ENCODE assay signal across 12 mouse cellular contexts in the genomic region with DNA sequence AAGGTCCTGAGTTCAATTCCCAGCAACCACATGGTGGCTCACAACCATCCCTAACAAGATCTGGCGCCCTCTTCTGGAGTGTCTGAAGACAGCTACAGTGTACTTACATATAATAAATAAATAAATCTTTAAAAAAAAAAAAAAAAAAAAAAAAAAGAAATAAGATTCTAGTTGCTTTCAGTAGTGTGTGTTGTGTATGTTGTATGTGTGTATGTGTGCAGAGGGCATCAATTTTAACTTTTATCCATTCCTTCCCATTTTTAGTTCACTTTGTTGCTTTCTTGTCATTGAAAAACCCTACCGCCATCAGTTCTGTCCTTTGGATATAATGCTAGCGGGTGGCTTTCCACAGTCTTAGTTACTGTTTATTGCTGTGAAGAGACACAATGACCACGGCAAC. TPM values are rescaled to one million over a fixed set of nuclear protein-coding genes. Genes with fewer than 3 reads are reported as not detected.
DNase-seq lines count a peak whose midpoint lies in the region; ATAC-seq and TF ChIP-seq lines count a peak whose summit lies in the region.
"Not testable (repeated sequence)": the region's sequence is repeated elsewhere in the genome, so short reads cannot be mapped to it uniquely, and the experiment has no call there.
"Had no signal": no experiment of that assay in that cellular context is flagged by ENCODE, and none has a peak within 500 bp of the region (broad histone marks: within the 10 kb centered on the region; RNA-seq: fewer than 3 reads in every experiment).

No protein-coding gene starts in this region.

- intact Hi-C loops in heart, adult 2 months (cut with DNase I): not testable (repeated sequence)

- H3K27me3 ChIP-seq in MEL (ENCODE audit: control insufficient read depth in 1 of 2, insufficient read depth in 2 of 2, low read length in 2 of 2); heart, adult 2 months (ENCODE audit: control insufficient read depth, insufficient read depth, low read length); kidney, postnatal 0 days (ENCODE audit: insufficient read depth, low read length): not testable (repeated sequence)

- not testable (repeated sequence) for TF ChIP-seq CTCF in MEL (IDR thresholded peaks at IDR 0.05 in 2 of 3, conservative IDR thresholded peaks at IDR 0.05 in 1 of 3; ENCODE audit: control insufficient read depth in 1 of 3, insufficient read depth in 1 of 3, low read depth in 2 of 3, low read length in 3 of 3, poor library complexity in 1 of 3, severe bottlenecking in 1 of 3)
- TF ChIP-seq CTCF in heart, adult 2 months (IDR thresholded peaks at IDR 0.05): 0 out of 2 replicates have a peak, but pooled peaks have one; percentile 4
- TF ChIP-seq CTCF in kidney, postnatal 0 days (IDR thresholded peaks at IDR 0.05; ENCODE audit: low read depth): 0 out of 2 replicates have a peak, but pooled peaks have one; percentile 12
- TF ChIP-seq CTCF in layer of hippocampus, adult 2 months (conservative IDR thresholded peaks at IDR 0.05): peak; percentile 18

- not testable (repeated sequence) for H3K9ac ChIP-seq in ES-E14 (ENCODE audit: insufficient read depth, low read depth, low read length, poor library complexity, severe bottlenecking); MEL (ENCODE audit: control insufficient read depth, low read depth, low read length, poor library complexity, severe bottlenecking); heart, adult 2 months (ENCODE audit: low read depth, low read length); kidney, postnatal 0 days (ENCODE audit: low read depth, low read length)

- H3K36me3 ChIP-seq in ES-E14 (ENCODE audit: control insufficient read depth, insufficient read depth, low read length, poor library complexity, severe bottlenecking); MEL (ENCODE audit: control insufficient read depth in 1 of 2, insufficient read depth in 2 of 2, low read length in 2 of 2); heart, adult 2 months (ENCODE audit: control insufficient read depth, insufficient read depth, low read length); kidney, postnatal 0 days (ENCODE audit: insufficient read depth, low read length): not testable (repeated sequence)

- H3K9me3 ChIP-seq in ES-E14 (ENCODE audit: control insufficient read depth, insufficient read depth, low read depth, low read length); MEL (replicated peaks; ENCODE audit: insufficient read depth, low read length); kidney, postnatal 0 days (replicated peaks; ENCODE audit: low read length): not testable (repeated sequence)

- peaks cover 5 to 39% of the 10 kb centered on the region in 2 experiments for H3K4me1 ChIP-seq in ES-E14 (ENCODE audit: control insufficient read depth in 2 of 2, insufficient read depth in 2 of 2, low read length in 2 of 2, poor library complexity in 1 of 2)
- H3K4me1 ChIP-seq in MEL (ENCODE audit: control insufficient read depth in 1 of 2, insufficient read depth in 2 of 2, low read length in 2 of 2): not testable (repeated sequence)
- peaks cover 25% of the 10 kb centered on the region for H3K4me1 ChIP-seq in heart, adult 2 months (ENCODE audit: control insufficient read depth, insufficient read depth, low read length)
- H3K4me1 ChIP-seq in kidney, postnatal 0 days (replicated peaks; ENCODE audit: insufficient read depth, low read length): peaks cover 38% of the 10 kb centered on the region

- in situ Hi-C loops in ES-E14 (cut with MboI; ENCODE audit: low sequenced_read_pairs in 2 of 2, unreplicated experiment in 2 of 2): not testable (repeated sequence)

- H3K79me2 ChIP-seq in MEL (ENCODE audit: control insufficient read depth, insufficient read depth, low read length, poor library complexity); heart, adult 2 months (replicated peaks; ENCODE audit: control insufficient read depth, insufficient read depth, low read length): not testable (repeated sequence)

- not testable (repeated sequence) for TF ChIP-seq RAD21 in MEL (IDR thresholded peaks at IDR 0.05; ENCODE audit: low read depth, low read length)

- not testable (repeated sequence) for DNase-seq in ES-E14 (ENCODE audit: low read depth, low spot score); MEL (ENCODE audit: low read depth, low spot score); heart, adult 2 months; kidney, postnatal 0 days (ENCODE audit: low spot score); layer of hippocampus, adult 2 months (ENCODE audit: low spot score in 2 of 2)

- TF ChIP-seq EP300 in MEL (IDR thresholded peaks at IDR 0.05; ENCODE audit: low read depth in 1 of 2, low read length in 2 of 2); heart, adult 2 months (IDR thresholded peaks at IDR 0.05; ENCODE audit: insufficient read depth, low read depth, low read length): not testable (repeated sequence)

- H3K4me2 ChIP-seq in kidney, postnatal 0 days (ENCODE audit: low read length): not testable (repeated sequence)

- not testable (repeated sequence) for H3K27ac ChIP-seq in ES-E14 (ENCODE audit: insufficient read depth, low read depth, low read length, poor library complexity, severe bottlenecking); MEL (ENCODE audit: control insufficient read depth, low read depth, low read length); heart, adult 2 months; kidney, postnatal 0 days; layer of hippocampus, adult 2 months

- not testable (repeated sequence) for H3K4me3 ChIP-seq in ES-E14 (ENCODE audit: insufficient read depth in 1 of 2, low read depth in 1 of 2, low read length in 2 of 2, poor library complexity in 1 of 2, severe bottlenecking in 1 of 2); MEL (ENCODE audit: control insufficient read depth in 1 of 2, insufficient read depth in 1 of 2, low read depth in 2 of 2, low read length in 2 of 2); heart, adult 2 months; kidney, postnatal 0 days (replicated peaks; ENCODE audit: low read depth, low read length); layer of hippocampus, adult 2 months

- 84% methylated on average over 3 of the region's 4 CpGs for WGBS in heart, adult 2 months
- WGBS in kidney, postnatal 0 days: 88% methylated on average over 3 of the region's 4 CpGs

- ATAC-seq in kidney, postnatal 0 days (replicated peaks; ENCODE audit: low FRiP score, low read depth): not testable (repeated sequence)

- not testable (repeated sequence) for TF ChIP-seq POLR2A in MEL (IDR thresholded peaks at IDR 0.05; ENCODE audit: control insufficient read depth in 1 of 2, insufficient read depth in 1 of 2, low read depth in 1 of 2, low read length in 2 of 2, poor library complexity in 1 of 2); heart, adult 2 months (IDR thresholded peaks at IDR 0.05; ENCODE audit: insufficient read depth, low read depth, low read length)

TF ChIP-seq in ES-E14, 5 proteins besides CTCF, POLR2A, EP300 and RAD21:
- peak; percentile 62; the same call in 1 of the 2 replicates for TF ChIP-seq ZNF384 (IDR thresholded peaks at IDR 0.05; ENCODE audit: low read depth, low read length)

TF ChIP-seq in MEL, 35 proteins besides CTCF, POLR2A, EP300 and RAD21:
- peak; percentile 54; the same call in 1 of the 2 replicates for TF ChIP-seq ZNF384 (IDR thresholded peaks at IDR 0.05; ENCODE audit: low read depth, low read length)
TF ChIP-seq in MEL: peak in this region for 1; not testable (repeated sequence) for 34.

RNA-seq across cellular contexts. Expression of a gene that starts 6.8 kb away (rescaled TPM):
- total RNA-seq in ES-E14 (2012; rRNA removed) (17.0 and 18.7 TPM in 2 replicates), MEL (2012; rRNA removed) (7.3 and 7.6 TPM in 2 replicates)
- 10 to 100 TPM in 1 of 2 experiments, not detected in 1; 40.5 TPM for polyA plus RNA-seq in MEL (2012; ENCODE audit: insufficient read depth in 1 of 2, insufficient read length in 2 of 2, low read depth in 1 of 2, low replicate concordance in 2 of 2, missing spikeins in 1 of 2)
- 10 to 100 TPM; 77.9 to 82.4 TPM for total RNA-seq in heart, adult 2 months (2021)
- 74.0 and 90.3 TPM in 2 replicates for polyA plus RNA-seq in heart, adult 2 months (2012; rRNA removed)
- 83.7 and 95.6 TPM in 2 replicates for polyA plus RNA-seq in kidney, postnatal 0 days (2015; fragmentation: Nextera tagmentation; extraction: Ambion mirVana)
- 10 to 100 TPM; 87.9 to 88.8 TPM for total RNA-seq in layer of hippocampus, adult 2 months (2021)

RNA-seq across cellular contexts. Expression of a gene that starts 54.2 kb away (rescaled TPM):
- total RNA-seq in ES-E14 (2012; rRNA removed) (1.3 and 6.5 TPM in 2 replicates), MEL (2012; rRNA removed) (not detected in 2 replicates)
- polyA plus RNA-seq in MEL (2012; ENCODE audit: insufficient read depth in 1 of 2, insufficient read length in 2 of 2, low read depth in 1 of 2, low replicate concordance in 2 of 2, missing spikeins in 1 of 2): not detected
- total RNA-seq in heart, adult 2 months (2021): 1 to 10 TPM; 1.6 to 3.4 TPM
- 4.1 and 7.6 TPM in 2 replicates for polyA plus RNA-seq in heart, adult 2 months (2012; rRNA removed)
- 1.6 and 1.7 TPM in 2 replicates for polyA plus RNA-seq in kidney, postnatal 0 days (2015; fragmentation: Nextera tagmentation; extraction: Ambion mirVana)
- total RNA-seq in layer of hippocampus, adult 2 months (2021): not detected
- total RNA-seq: CH12.LX, G1E had no signal
- polyA plus RNA-seq: activated CD4-positive, CD25-positive, alpha-beta regulatory T cell, adult 4 months; brain, embryonic 14.5 days; CD4-positive, CD25-positive, alpha-beta regulatory T cell, adult 4 months; cerebellum, adult 2 months; G1E; Patski had no signal
